Mouse (Mus musculus): ENCODE measurements around the gene Sorl1.
"Not testable (repeated sequence)": the region's sequence is repeated elsewhere in the genome, so short reads cannot be mapped to it uniquely, and the experiment has no call there.

Gene Sorl1

DNA sequence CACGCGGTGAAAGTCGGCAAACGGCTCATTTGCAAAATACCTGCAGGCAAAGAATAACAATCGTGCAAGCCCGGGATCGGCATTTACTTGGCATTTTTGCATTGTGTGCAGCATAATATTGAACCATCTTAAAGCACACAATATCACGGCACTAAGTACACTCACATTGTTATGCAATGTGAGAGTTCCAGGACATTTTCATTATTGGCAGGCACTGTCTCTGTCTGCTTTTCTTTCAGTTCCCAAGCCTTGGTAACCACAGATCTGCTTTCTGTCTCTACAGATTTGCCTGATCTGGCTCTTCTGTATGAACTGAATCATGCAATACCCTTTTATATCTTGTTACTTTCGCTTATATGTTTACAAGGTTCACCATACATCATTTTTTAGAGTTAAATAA, 56.1 kb downstream of the Sorl1 start:
- Histone ChIP-seq H3K36me3 (ENCODE audit: insufficient read depth, low read length) (peaks cover 74% of the 10 kb centered on the region), H3K27me3 (ENCODE audit: insufficient read depth, low read length) (no peaks in the 10 kb centered on the region), H3K9me3 (ENCODE audit: low read length) (no peaks in the 10 kb centered on the region), H3K4me1 (replicated peaks; ENCODE audit: low read depth, low read length) (no peaks in the 10 kb centered on the region; the same call in 1 of the 2 replicates), H3K4me3 (replicated peaks; ENCODE audit: low read length) (no peak overlapping the region)
- TF ChIP-seq POU5F1 (IDR thresholded peaks at IDR 0.05; ENCODE audit: borderline replicate concordance, low read length) (no peak), CTCF (conservative IDR thresholded peaks at IDR 0.05; ENCODE audit: low read length) (no peak), NANOG (IDR thresholded peaks at IDR 0.05; ENCODE audit: borderline replicate concordance, low read length) (no peak)

DNA sequence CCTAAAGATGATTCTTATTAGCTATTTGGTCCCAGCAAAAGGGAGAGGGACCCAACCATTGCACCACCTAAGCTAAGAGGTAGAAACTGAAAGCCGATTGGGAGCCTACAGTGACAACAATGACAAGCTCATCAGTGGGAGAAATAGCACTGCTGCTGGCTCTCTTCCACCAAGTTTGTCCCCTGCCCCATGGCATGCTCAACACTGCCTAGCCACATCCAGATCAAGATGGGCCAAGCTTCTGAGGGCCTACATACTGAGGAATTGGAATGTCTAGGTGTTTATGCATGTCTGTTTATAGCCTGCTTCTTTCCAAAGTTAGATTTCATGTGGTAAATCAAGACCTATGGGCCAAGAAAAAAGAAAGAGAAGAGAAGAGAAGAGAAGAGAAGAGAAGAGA, 58.3 kb downstream of the Sorl1 start:
- no peaks in the 10 kb centered on the region for H3K9me3 ChIP-seq (ENCODE audit: low read length)
- no peak overlapping the region for H3K4me3 ChIP-seq (replicated peaks; ENCODE audit: low read length)
- no peaks in the 10 kb centered on the region; the same call in 1 of the 2 replicates for H3K4me1 ChIP-seq (replicated peaks; ENCODE audit: low read depth, low read length)
- no peak for TF ChIP-seq NANOG (IDR thresholded peaks at IDR 0.05; ENCODE audit: borderline replicate concordance, low read length)
- no peak for TF ChIP-seq CTCF (conservative IDR thresholded peaks at IDR 0.05; ENCODE audit: low read length)
- no peak for TF ChIP-seq POU5F1 (IDR thresholded peaks at IDR 0.05; ENCODE audit: borderline replicate concordance, low read length)
- H3K27me3 ChIP-seq (ENCODE audit: insufficient read depth, low read length), result no peaks in the 10 kb centered on the region
- peaks cover 69% of the 10 kb centered on the region for H3K36me3 ChIP-seq (ENCODE audit: insufficient read depth, low read length)

DNA sequence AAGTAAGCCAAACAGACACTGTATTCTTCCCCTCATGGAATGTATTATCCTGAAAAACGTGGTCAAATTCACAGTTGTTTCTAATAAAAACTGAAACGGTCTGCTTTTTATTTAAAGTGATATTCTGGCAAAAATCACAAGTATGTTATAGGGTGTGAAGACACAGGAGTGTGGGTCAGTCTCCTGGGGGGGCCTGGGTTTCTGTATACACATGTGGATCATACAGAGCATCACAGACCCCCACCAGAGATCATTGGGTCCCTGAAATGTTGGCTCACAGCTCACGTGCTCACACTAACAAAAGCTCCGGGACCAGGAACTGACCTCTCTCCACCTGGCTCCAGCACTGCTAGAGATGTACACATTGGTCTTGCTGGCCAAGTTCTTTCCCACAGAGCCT, 60.7 kb downstream of the Sorl1 start:
- Histone ChIP-seq H3K27me3 (ENCODE audit: insufficient read depth, low read length) (no peaks in the 10 kb centered on the region), H3K36me3 (ENCODE audit: insufficient read depth, low read length) (peaks cover 45% of the 10 kb centered on the region), H3K4me3 (replicated peaks; ENCODE audit: low read length) (no peak overlapping the region), H3K4me1 (replicated peaks; ENCODE audit: low read depth, low read length) (no peaks in the 10 kb centered on the region), H3K9me3 (ENCODE audit: low read length) (no peaks in the 10 kb centered on the region)
- TF ChIP-seq POU5F1 (IDR thresholded peaks at IDR 0.05; ENCODE audit: borderline replicate concordance, low read length) (no peak), CTCF (conservative IDR thresholded peaks at IDR 0.05; ENCODE audit: low read length) (no peak), NANOG (IDR thresholded peaks at IDR 0.05; ENCODE audit: borderline replicate concordance, low read length) (no peak)

DNA sequence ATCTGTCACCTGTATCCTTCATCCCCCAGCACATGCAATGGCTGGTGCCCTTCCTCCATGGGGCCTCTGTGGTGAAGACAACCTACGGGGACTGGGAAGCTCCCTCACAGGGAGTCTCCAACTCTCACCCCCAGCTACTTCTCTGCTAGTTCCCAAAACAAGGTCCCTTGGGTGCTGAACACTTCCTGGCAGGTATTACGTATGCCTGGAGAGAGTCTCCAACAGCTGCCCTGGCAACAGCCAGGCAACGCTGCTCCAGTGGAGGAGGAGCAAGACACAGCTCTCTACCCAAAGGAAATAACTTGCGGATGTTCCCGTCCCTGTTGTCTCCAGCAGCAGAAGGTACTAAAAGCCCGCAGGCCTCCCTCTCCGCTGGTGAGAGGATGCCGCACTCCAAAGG, 61.8 kb downstream of the Sorl1 start:
- TF ChIP-seq CTCF (conservative IDR thresholded peaks at IDR 0.05; ENCODE audit: low read length) (no peak), POU5F1 (IDR thresholded peaks at IDR 0.05; ENCODE audit: borderline replicate concordance, low read length) (no peak), NANOG (IDR thresholded peaks at IDR 0.05; ENCODE audit: borderline replicate concordance, low read length) (no peak)
- no peak overlapping the region for H3K4me3 ChIP-seq (replicated peaks; ENCODE audit: low read length)
- no peaks in the 10 kb centered on the region for H3K27me3 ChIP-seq (ENCODE audit: insufficient read depth, low read length)

DNA sequence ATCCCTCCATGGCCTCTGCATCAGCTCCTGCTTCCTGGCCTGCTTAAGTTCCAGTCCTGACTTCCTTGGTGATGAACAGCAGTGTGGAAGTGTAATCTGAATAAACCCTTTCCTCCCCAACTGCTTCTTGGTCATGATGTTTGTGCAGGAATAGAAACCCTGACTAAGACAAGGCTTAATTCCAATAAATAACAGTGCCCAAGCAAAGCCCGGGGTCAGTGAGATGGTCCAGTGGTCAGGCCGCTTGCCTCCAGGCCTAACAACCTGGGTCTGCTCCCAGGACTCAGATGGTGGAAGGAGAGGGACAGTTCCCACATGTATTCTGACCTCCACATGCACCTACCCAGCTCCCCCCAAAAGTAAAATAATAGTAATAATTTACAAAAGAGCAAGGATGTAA, 65.1 kb downstream of the Sorl1 start:
- Histone ChIP-seq H3K4me1 (replicated peaks; ENCODE audit: low read depth, low read length) (peaks cover 17% of the 10 kb centered on the region), H3K36me3 (ENCODE audit: insufficient read depth, low read length) (peaks cover 50% of the 10 kb centered on the region)
- H3K27me3 ChIP-seq (ENCODE audit: insufficient read depth, low read length); H3K9me3 ChIP-seq (ENCODE audit: low read length); H3K4me3 ChIP-seq (replicated peaks; ENCODE audit: low read length): not testable (repeated sequence)

More for the DNA sequence above, 61.8 kb downstream of the Sorl1 start:
- Histone ChIP-seq H3K36me3 (ENCODE audit: insufficient read depth, low read length) (peaks cover 42% of the 10 kb centered on the region), H3K9me3 (ENCODE audit: low read length) (no peaks in the 10 kb centered on the region), H3K4me1 (replicated peaks; ENCODE audit: low read depth, low read length) (no peaks in the 10 kb centered on the region)

DNA sequence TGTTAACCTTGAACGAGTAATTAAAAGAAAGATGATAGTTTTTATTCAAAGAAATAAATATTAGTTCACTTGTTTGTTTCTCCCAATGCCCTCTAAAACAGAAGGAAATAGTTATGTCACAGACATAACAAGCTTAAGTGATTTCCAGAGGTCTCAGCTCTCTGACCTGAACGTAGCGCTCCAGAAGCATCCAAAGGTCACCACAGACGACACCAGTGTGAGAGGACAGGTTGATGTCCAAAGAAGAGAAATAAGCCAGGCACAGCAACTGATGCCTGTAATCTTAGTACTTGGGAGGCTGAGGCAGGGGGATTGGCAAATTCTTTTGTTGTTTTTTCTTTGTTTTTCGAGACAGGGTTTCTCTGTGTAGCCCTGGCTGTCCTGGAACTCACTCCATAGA, 67.5 kb downstream of the Sorl1 start:
- TF ChIP-seq CTCF (conservative IDR thresholded peaks at IDR 0.05; ENCODE audit: low read length) (no peak), NANOG (IDR thresholded peaks at IDR 0.05; ENCODE audit: borderline replicate concordance, low read length) (no peak), POU5F1 (IDR thresholded peaks at IDR 0.05; ENCODE audit: borderline replicate concordance, low read length) (no peak)
- Histone ChIP-seq H3K9me3 (ENCODE audit: low read length) (no peaks in the 10 kb centered on the region), H3K4me1 (replicated peaks; ENCODE audit: low read depth, low read length) (peaks cover 23% of the 10 kb centered on the region), H3K4me3 (replicated peaks; ENCODE audit: low read length) (no peak overlapping the region), H3K36me3 (ENCODE audit: insufficient read depth, low read length) (peaks cover 33% of the 10 kb centered on the region), H3K27me3 (ENCODE audit: insufficient read depth, low read length) (no peaks in the 10 kb centered on the region)

DNA sequence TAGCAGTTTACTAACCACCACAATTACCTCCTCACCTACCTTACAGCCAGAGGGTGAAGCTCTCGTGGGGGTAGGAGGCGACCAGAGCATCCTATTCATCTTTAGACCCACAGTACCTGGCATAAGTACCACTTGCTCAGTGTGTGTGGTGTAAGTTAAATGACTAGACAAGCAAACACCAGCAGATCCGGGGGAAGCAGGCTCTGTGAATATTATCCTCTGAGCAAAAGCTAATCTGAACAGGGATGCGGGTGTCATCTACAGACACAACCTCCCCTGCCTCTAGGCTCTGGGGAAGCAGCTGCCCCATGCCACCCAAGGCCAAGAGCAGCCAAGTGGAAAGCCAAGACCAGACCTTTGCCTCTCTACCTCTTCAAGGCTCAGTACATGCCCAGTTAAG, 68.7 kb downstream of the Sorl1 start:
- TF ChIP-seq POU5F1 (IDR thresholded peaks at IDR 0.05; ENCODE audit: borderline replicate concordance, low read length), result no peak
- no peak for TF ChIP-seq NANOG (IDR thresholded peaks at IDR 0.05; ENCODE audit: borderline replicate concordance, low read length)
- no peak for TF ChIP-seq CTCF (conservative IDR thresholded peaks at IDR 0.05; ENCODE audit: low read length)
- peaks cover 23% of the 10 kb centered on the region for H3K4me1 ChIP-seq (replicated peaks; ENCODE audit: low read depth, low read length)
- no peaks in the 10 kb centered on the region for H3K9me3 ChIP-seq (ENCODE audit: low read length)
- H3K27me3 ChIP-seq (ENCODE audit: insufficient read depth, low read length), result no peaks in the 10 kb centered on the region
- H3K36me3 ChIP-seq (ENCODE audit: insufficient read depth, low read length), result peaks cover 38% of the 10 kb centered on the region
- H3K4me3 ChIP-seq (replicated peaks; ENCODE audit: low read length), result no peak overlapping the region

DNA sequence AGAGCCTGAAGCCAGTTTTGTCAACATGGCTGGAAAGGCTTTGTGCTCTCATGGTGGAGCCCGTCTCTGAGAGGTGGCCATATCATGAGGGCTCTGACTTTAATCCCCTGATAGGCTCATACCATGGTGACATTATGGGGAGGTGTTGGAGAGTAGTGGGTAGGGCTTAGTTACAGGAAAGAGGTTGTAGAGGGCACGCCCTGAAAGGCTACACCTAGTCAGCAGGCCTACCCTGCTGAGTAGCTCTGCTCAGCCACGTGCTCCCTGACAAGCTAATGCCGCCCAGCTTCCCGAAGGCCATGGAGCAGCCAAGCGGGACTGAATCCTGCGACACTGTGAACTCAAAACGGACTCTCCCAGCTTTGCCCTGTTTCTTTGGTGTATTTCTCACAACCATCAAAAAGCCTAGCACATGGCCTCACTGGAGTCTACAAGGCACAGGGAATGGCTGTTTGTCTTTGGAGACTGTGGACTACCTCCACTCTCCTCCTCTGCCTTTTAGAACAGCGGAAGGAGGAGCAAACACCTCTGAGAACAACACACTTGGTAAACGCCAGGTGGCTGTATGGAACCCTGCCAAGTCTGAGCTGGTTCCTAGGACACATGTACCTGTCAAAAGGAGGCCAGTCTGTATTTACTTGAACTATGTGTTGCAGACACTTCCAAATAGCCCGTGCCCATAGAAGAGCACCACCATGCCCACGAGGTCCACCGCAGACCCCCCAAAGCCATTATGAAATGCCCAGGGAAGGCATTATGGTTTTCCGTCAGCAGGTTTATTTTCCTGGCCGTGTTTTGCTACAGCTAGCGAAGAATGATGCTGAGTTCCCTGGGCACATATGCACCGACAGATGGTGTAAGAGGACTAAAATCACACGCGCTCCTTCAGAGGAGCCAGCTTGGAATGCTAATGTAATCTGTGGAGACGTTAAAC, 69.5 kb downstream of the Sorl1 start:
- no peak overlapping the region for H3K4me3 ChIP-seq (replicated peaks; ENCODE audit: low read length)
- TF ChIP-seq NANOG (IDR thresholded peaks at IDR 0.05; ENCODE audit: borderline replicate concordance, low read length) (no peak), POU5F1 (IDR thresholded peaks at IDR 0.05; ENCODE audit: borderline replicate concordance, low read length) (no peak), CTCF (conservative IDR thresholded peaks at IDR 0.05; ENCODE audit: low read length) (no peak)
- no peaks in the 10 kb centered on the region for H3K9me3 ChIP-seq (ENCODE audit: low read length)
- peaks cover 23% of the 10 kb centered on the region for H3K4me1 ChIP-seq (replicated peaks; ENCODE audit: low read depth, low read length)
- peaks cover 44% of the 10 kb centered on the region for H3K36me3 ChIP-seq (ENCODE audit: insufficient read depth, low read length)
- no peaks in the 10 kb centered on the region for H3K27me3 ChIP-seq (ENCODE audit: insufficient read depth, low read length)
